Mouse (Mus musculus) left cerebral cortex, adult 9 months (tissue): ENCODE measurements at regions not wholly inside any gene's neighbourhood (a gene's known extent, or its start where the extent isn't known, plus 50 kb on each side); places are given as distances from the start of the nearest gene placed in this dataset.
A peak's percentile ranks its signal among the peaks of the same experiment; 100 is the strongest.

Experiments
- DNase-seq, 2 experiments: peaks; one replicate each; pipeline ENCODE4 v3.0.0; 2022; ENCODE audit warnings: low spot score in 2 of 2

- DNase-seq, result no peak
Measured at GRCm38 (mm10) chr2:159138603-159139002, 344.0 kb downstream of the Dhx35 start.

- DNase-seq, result no peak
Measured at GRCm38 (mm10) chr2:159145980-159146379, 351.4 kb downstream of the Dhx35 start.

DNA sequence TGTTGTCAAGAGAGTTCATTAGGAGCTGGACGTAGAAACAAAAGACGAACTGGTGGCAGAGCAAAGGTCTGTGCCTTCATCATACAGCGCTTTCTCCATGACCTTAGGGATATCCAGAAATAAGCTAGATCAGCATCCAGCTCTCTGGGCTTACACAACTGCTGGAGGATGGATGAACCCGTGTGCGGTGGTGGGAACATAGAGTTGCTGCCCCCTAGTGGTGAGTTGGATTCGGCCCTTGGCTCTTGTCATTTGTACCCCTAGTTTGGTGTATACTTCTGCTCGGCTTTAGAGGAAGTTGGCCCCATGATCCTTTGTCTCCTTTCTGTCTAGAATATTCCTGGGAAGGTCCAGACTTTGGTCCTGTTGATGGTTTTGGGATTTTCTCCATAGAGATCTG is 369.4 kb downstream of the Dhx35 start:
- peak in 1 of 2 experiments; percentile 49 for DNase-seq

DNA sequence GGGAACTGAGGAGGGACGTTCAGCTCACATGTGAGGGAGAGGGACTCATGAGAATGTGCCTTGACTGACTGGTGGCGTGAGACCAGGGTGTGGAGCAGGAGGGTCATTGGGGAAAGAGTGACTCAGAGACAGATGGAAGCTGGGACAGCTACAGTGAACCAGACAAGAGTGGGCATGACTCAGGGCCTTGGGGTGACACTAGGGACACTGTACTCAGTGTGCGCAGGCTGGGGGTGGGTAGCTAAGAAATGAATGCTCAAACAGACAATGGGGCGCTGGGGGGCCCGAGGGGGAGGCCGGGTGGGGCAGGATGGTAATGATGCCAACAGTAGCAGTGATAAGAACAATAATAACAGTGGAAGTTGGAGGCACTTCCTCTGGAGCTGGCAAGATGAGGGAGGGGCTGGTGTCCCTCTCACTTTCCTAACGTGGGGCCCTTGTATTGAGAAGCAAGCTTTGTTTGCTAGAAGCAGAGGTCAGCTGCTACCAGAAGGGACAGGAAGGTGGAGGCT is 374.0 kb downstream of the Dhx35 start:
- DNase-seq, result no peak

- no peak for DNase-seq
Measured at GRCm38 (mm10) chr2:159196156-159196555, 401.5 kb downstream of the Dhx35 start.

DNA sequence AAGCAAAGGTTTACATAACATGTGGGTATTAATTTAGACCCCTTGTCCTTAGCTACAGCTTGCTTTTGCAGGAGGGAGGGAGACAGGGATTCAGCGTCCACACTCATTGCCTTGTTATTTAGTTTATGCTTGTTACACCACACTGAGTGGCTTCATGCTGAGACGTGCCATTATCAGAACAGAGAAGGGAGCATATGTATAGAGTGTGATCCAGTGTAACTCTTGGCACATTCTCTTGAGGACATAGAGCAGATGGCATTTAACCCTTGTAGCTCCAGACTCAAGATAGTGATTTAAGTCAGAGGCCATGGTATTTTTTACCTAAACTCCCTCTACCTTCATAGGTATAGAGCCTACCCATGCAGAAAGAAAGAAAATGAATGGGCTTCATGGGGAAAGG is 437.7 kb downstream of the Dhx35 start:
- DNase-seq, result no peak

DNA sequence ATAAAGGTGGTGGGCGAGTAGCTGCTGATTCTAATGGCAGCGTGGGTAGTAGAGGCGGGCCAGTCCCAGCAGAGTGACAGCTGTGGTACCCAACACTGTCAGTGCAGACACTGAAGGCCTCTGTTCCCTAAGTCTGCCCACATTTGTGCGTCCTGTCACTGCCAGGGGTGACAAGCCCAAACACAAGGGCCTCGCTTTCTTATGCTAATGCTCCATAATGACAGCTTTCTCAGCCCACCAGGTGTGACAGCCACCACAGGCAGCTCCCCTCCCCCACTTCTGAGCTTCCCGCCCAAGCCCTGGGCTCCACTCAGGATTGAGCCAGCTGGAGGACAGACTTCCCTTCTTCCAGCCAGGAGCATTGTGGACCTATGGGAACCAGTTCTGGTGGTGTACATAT is 440.4 kb downstream of the Dhx35 start:
- DNase-seq, result no peak

- peak in 1 of 2 experiments; percentile 5 for DNase-seq
Measured at GRCm38 (mm10) chr2:159250065-159250464, 455.5 kb downstream of the Dhx35 start.

DNA sequence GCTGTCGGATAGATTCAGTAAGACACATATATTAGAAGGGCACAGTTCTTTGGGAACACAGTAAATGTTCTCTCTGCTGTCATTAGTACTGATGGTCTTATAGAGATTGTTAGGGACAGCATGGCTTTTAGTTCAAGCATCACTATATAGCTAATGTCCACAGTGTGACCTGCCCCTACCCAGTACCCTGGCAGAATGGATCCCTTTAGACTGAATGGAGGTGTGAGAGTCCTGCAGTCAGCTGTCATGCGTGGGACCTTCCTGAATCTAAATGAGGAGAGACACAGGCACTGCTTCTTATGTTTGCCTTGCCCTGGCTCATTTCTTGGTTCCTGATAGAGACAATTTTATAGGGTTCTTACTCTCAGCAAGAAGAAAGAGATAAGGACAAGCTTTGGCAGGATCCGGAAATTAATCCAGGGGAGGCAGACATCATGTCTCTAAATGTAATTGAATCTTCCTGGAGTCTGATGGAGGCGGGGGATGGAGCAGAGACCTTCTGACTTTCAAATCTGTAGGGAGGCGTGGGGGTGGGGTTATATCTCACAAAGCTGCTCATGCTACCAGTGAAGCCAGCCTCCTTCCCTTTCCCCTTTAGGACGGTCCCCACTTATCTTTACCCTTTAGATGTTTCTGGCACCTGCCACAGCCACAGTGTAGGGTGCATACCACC is 456.5 kb downstream of the Dhx35 start:
- DNase-seq, result no peak

DNA sequence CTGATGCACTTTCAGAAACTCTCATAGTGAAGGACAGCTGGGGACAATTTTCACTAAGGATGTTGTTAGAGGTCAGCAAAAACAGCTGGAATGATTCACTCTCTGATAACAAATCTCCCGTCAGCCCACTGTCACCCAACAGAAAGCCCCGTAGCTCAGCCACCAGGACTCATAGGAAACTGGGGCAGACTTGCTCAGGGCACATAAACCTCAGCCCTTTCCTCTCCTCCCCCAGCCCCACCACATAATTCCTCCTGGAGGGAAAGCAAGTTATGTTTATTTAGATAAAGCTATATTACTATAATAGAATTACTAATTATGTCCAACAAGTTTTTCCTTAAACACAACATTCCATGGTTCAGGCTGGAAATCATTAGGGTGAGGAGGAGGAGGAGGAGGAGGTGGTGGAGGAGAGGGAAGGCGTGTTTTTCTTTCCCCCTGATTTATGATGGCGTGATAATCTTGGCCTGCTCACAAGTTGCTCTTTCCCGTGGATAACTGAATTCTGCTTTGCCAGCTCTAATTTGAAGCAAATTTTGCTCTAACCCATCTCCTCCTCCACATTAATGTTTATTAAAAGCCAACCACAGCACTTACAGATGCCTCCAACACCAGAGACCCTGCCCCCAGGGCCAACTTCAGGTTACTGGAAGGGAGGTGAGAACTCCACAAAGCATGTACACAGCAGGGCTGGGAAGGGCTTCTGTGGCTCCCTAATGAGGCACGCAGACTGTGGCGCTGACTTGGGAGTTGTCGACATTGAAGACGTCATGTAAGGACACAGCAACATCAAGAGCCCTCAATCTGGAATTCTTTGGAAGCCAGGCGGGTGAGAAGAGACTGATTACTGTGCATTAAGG is 475.8 kb downstream of the Dhx35 start:
- no peak for DNase-seq

GRCm38 (mm10) chr2:159278896-159279295 is 484.3 kb downstream of the Dhx35 start:
- DNase-seq, result no peak

DNA sequence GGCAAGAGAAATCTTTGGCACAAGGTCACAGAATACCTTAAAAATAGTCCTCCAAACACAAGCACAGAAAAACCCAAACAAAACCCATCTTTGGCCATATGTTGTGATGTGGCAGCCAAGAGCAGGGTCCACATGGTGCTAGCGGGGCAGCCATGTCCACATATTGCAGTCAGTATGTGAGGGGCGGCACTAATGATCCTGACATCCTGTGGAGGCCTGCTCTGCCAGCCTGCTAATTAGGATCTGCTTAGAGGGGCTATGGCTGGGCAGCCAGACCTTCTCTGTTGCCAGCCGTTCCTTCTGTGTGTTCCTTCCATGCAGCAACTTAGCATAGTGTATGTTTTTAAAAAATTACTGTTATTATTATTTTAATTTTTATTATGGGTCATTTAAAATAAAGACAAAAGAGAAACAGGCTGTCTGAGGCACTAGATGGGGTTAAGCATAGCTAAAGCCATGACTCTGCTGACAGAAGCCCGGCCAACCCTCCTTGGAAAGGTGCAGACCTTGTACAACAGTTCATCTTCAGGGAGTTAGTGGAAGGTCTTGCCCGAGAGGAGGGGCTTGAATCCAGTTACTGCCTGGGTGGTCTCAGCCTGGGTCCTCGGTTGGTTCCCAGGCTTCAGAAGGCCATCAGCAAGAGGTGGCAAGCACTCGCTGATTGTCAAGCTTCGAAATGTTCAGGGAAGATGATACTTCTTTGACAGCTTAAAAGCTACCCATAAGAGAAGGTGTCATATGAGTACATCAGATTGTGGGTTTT is 487.1 kb downstream of the Dhx35 start:
- DNase-seq, result no peak

DNA sequence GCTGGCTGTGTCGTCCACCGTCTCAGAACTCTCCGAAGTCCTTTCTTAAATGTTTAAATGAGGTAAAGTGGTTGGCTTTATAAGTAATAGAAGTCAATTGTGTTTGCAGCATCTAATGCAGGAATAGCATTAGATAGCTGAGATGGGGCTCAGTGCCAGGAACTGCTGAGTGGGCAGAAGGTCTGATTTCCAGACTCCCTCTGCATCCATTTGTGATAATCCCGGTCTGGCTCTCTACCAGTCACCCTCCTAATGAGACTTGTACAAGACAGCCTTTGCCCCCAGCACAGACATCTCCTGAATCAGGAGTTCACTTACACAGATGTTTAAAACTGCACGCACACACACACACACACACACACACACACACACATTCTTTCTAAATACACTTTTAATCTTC is 489.5 kb downstream of the Dhx35 start:
- DNase-seq, result no peak

GRCm38 (mm10) chr2:159284525-159285189 is 490.1 kb downstream of the Dhx35 start:
- no peak for DNase-seq

DNA sequence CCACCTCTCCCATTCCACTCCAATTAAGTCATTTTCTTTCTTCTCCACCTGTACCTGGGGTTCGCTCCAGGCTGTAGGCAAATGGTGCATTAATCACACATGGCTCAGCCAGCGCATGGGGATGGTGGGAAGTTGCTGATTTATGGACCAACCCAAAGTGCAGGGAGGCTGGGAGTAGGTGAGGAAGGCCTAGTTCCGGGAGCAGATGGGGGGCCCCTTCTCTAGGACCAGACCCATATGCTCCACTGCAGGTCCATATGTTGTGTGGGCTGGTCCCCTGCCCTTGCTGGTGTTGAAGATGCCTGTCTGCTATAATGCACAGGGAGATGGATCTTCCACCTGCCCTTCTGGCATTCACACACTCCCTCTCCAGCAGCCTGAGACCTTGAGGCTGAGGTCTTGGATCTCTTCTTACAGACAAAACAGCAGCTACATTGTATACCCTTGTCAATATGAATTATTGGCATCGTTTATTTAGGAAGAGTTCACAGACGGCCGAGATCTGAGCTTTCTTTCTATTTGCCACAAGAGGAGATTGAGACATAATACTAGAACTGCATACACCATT is 493.5 kb downstream of the Dhx35 start:
- DNase-seq, result no peak

DNA sequence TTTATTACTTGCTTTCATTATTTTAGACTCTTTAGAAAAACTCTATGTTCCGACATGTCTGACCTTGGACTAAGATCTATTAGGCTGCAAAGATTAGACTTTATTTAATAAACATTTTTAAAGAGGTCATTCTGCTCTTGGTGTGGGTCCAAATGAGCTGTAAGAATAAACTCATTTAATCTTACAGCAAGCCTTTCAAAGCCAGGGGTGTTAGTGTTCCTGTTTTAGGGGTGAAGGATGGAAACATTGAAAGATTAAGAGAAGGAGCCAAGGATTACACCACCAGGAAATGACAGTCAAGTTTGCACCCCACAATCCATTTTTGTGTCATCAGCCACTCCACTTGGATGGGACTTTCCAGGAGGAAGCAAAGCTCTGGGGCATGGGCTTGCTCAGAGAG is 495.5 kb downstream of the Dhx35 start:
- DNase-seq, result no peak

- DNase-seq, result no peak
Measured at GRCm38 (mm10) chr2:159307001-159307400, 512.4 kb downstream of the Dhx35 start.

DNA sequence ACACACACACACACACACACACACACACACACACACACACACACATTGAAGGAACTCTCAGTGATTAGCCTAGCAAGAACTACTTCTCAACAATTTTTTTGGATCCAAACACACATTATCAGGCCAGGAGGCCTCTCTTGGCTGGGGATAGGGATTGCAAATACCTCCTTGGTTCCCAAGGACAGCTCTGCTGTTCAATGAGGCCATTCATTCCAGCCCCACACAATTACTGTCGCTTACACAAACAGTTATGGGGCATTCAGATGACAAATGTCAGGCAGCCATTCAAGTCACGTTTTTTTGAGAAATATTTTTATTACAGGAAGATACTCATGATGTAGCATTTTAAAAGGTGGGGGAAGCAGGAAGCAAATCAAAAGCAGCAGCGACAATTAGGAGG is 540.1 kb downstream of the Dhx35 start:
- no peak for DNase-seq

GRCm38 (mm10) chr2:159336646-159337045 is 542.0 kb downstream of the Dhx35 start:
- DNase-seq, result no peak

DNA sequence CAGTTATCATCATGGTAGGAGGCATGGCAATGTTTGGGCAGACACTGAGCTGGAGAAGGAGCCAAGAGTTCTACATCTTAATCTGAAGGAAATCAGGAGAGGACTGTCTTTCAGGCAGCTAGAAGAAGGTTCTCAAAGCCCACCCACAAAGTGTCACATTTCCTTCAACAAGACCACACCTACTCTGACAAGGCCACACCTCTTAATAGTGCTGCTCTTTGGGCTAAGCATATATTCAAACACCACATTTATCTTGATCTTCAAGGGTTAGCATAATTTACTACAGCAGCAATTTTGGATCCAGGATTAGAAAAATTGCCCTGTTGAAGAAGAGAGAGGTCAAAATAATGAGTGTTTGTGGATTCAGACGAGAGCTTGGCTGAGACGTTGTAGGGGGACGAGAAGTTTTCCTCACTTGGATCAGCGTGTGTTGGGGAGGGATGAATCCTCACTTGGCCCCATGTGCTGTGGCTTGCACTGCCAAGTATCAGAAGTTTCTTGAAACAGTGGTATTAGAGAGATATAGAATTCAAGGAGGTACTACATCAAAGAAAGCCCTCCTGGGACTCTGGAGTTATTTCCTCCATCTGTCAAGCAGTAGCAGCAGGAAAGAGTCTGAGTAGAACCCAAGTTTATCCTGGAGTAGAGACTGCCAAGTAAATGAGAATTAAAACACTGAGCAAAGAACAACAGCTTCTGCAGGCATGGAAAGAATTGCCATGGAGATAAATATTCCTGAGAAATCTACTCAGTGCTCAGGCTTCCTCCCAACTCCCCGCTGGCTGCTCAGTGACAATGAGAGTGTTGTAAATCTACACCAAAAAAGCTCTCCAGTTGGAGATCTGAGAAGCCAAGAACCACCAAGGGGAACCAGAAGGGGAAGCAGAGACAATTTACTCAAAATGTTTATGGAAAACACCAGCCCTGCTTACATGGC is 549.3 kb downstream of the Dhx35 start:
- no peak for DNase-seq
